Mouse (Mus musculus): Measurements from ENCODE around the gene Kcnc4. TPM values are rescaled to one million over a fixed set of nuclear protein-coding genes. Genes with fewer than 3 reads are reported as not detected.

The Kcnc4 gene
- polyA plus RNA-seq, 1 experiment from 2014 or later, result not detected

Other genes with a start within 250 kb of the Kcnc4 start
- gene Cym, start 237.8 kb downstream of the Kcnc4 start, polyA plus RNA-seq (2015; fragmentation: Nextera tagmentation; extraction: Ambion mirVana), result 0.07 and 1.3 TPM in 2 replicates
- not detected in 2 replicates for gene A630076J17Rik, start 228.9 kb downstream of the Kcnc4 start, polyA plus RNA-seq (2015; fragmentation: Nextera tagmentation; extraction: Ambion mirVana)
- 0.06 and 0.07 TPM in 2 replicates for gene Prok1, start 219.8 kb downstream of the Kcnc4 start, polyA plus RNA-seq (2015; fragmentation: Nextera tagmentation; extraction: Ambion mirVana)
- gene Lamtor5, start 180.7 kb downstream of the Kcnc4 start, polyA plus RNA-seq (2015; fragmentation: Nextera tagmentation; extraction: Ambion mirVana), result 89.7 and 93.8 TPM in 2 replicates
- 0.50 and 0.52 TPM in 2 replicates for gene Slc16a4, start 168.3 kb downstream of the Kcnc4 start, polyA plus RNA-seq (2015; fragmentation: Nextera tagmentation; extraction: Ambion mirVana)
- gene Rbm15, start 125.9 kb downstream of the Kcnc4 start, polyA plus RNA-seq (2015; fragmentation: Nextera tagmentation; extraction: Ambion mirVana), result 8.3 and 8.5 TPM in 2 replicates
- 0.09 and 0.15 TPM in 2 replicates for gene Slc6a17, start 58.5 kb upstream of the Kcnc4 start, polyA plus RNA-seq (2015; fragmentation: Nextera tagmentation; extraction: Ambion mirVana)
- gene Ubl4b, start 95.5 kb upstream of the Kcnc4 start, polyA plus RNA-seq (2015; fragmentation: Nextera tagmentation; extraction: Ambion mirVana), result not detected in 2 replicates
- gene Alx3, start 135.5 kb upstream of the Kcnc4 start, polyA plus RNA-seq (2015; fragmentation: Nextera tagmentation; extraction: Ambion mirVana), result 0.06 and 0.09 TPM in 2 replicates
- not detected in 2 replicates for gene Gm10961, start 171.8 kb upstream of the Kcnc4 start, polyA plus RNA-seq (2015; fragmentation: Nextera tagmentation; extraction: Ambion mirVana)
- 9.6 and 10.5 TPM in 2 replicates for gene Strip1, start 172.1 kb upstream of the Kcnc4 start, polyA plus RNA-seq (2015; fragmentation: Nextera tagmentation; extraction: Ambion mirVana)
- 26.4 and 26.9 TPM in 2 replicates for gene Ahcyl1, start 237.0 kb upstream of the Kcnc4 start, polyA plus RNA-seq (2015; fragmentation: Nextera tagmentation; extraction: Ambion mirVana)

Measured in liver, embryonic 15.5 days (tissue).